Mouse (Mus musculus): ENCODE results near the gene Tns1. TPM values are rescaled to one million over a fixed set of nuclear protein-coding genes. Genes with fewer than 3 reads are reported as not detected.

Tns1 gene
- total RNA-seq, 2 experiments from 2014 or later = 20.0 to 20.5 TPM

DNA sequence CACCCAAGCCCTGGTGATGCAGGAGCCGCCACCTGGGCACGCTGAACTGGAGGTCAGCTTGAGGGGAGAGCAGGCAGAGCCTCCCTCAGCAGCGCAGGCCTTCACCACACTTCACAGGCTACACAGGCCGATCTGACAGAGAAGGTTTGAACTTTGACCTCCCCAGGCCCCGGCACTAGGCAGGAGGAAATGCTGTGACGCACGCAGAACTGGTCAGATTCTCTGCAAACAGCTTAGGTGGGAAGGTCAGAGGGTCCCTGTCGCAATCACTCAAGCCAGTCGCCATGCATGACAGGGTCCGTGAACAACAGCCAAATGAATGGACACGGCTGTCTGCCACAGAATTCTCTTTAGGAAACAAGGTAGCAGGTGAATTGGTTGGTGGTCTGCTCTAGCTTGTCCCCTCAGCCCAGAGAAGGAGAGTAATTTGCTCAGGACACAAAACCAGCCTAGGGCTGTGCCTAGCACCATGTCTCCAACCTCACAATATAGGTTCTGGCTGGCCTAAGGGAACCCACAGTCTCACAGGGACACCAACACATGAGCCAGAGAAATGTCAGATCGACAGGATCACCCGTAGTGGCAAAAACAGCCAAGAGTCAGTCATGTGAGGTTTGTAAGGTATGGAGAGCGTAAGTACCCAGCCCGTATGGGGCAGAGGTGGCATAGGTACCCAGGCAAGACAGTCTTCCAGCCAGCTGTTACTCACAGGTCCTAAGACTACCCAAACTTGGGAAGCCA lies 194.9 kb downstream of the Tns1 start:
- ATAC-seq (replicated peaks; ENCODE audit: low FRiP score, poor library complexity, severe bottlenecking) = no peak

DNA sequence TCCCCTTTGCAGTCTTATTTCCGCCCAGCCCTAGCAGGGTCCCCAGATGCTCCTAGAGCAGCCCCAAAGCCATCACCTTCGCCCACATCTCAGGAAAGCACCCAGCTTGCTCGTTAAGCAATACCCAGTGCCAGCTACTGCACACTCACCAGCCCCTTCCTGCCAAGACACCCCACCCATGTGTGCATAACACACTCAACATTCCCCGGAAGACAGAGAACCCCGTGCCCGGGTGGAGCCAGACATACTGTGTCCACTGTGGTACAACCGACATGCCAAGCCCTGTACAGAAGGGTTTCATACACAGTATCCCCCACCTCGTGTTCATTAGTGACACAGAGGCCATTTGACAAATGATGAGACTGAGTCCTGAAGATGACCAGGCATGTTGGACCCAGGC lies 195.9 kb downstream of the Tns1 start:
- ATAC-seq (replicated peaks; ENCODE audit: low FRiP score, poor library complexity, severe bottlenecking) = no peak

DNA sequence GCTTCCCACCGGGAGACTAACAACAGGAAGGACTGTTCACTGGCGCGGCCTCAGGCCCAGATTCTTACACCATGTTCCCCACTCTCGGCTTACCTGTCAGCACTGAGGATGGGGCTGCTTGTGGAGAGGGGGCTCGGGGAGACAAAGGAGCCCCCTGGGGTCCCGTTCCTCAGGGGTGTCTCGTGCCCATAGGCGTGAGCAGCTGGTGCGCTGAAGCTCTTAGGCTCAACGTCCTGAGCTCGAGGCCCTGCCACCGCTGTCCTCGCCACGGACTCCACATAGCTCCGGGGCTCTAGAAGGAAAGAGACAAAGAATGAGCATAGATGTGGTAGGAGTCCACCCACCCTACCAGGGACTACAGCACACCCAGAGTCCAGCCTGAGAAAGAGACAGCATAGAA lies 196.4 kb downstream of the Tns1 start:
- no peak for ATAC-seq (replicated peaks; ENCODE audit: low FRiP score, poor library complexity, severe bottlenecking)

DNA sequence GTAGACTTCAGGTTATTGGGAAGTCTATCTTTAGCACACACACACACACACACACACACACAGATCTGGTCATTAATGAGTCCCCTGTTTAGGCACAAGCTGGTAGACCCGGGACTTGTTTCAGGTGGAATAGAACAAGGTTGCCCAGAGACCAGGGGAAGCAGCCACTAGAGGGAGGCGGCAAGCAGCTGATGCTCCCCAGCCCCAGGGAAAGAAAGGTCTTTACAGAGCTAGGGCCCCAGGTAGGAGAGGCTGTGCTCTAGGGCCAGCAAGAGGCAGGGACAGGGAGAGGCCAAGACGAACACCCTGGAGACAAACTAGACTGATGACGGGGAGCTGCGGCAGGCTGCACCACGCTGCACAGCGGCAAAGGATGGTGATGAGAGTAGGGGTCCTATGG lies 198.0 kb downstream of the Tns1 start:
- no peak for ATAC-seq (replicated peaks; ENCODE audit: low FRiP score, poor library complexity, severe bottlenecking)

DNA sequence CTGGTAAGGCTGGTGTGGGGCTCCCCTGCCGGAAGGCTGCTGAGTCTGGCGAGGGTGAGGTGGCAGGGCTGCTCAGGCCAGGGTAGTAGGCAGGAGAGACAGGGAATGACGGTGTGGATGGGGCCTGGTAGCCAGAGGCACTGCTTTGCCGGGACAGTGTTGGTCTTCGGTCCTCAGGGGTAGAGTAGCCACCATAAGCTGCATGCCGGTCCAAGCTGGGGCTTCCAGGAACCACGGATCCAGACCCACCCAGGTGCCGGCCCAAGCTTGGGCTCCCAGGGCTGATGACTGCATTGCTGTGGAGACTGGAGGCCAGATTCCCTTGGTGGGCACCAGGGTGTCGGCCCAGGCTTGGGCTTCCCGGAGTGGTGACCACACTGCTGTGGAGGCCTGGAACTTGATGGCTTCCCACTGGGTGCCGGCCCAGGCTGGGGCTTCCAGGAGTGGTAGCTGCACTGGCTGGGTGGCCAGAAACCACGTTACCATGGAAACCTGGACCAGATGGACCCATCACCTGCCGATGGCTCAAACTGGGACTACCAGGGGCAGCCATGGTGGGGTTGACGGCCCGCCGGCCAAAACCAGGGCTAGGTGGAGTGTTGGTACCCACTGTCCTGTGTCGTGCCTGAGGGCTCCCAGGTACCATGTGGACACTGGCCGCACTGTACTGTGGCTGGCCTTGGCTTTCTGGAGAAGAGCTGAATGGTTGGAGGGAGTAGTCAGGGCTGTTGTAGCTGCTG lies 199.2 kb downstream of the Tns1 start:
- ATAC-seq (replicated peaks; ENCODE audit: low FRiP score, poor library complexity, severe bottlenecking) = no peak

DNA sequence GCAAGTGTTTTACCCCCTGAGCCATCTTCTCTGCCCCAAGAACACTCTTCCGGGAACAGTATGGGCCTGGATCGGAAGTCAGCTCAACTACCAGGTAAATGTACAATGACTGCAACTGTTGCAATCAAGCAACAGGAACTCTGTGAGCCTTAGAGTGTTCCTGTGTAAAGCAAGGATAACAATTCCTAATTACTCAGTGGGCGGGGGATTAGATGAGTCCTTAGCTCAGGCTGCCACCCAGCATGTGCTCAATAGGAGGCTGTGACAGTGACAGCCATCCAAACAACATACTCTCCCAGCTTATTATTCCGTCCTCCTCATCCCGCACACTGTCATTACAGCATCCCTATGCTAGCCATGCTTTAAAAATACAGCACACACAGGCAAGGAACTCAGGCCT lies 200.0 kb downstream of the Tns1 start:
- ATAC-seq (replicated peaks; ENCODE audit: low FRiP score, poor library complexity, severe bottlenecking) = no peak

DNA sequence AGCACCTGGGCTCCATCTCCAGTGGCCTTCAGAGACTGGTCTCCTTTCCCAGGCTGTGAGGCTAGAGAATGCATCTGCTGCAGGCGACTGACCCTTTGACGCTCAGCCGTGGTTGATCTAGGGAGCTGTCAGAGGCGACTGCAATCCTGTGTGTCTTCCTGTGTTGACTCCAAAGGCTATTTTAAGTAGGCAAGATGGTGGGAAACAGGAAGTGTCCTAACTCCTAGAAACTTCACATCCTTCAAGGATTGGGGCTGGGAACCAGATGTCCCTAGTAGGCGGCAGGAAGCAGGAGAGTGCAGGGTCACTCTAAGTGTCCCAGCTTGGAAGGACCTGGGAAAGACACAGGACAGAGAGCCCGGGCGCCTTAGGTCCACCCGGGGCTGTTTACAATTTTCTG lies 201.1 kb downstream of the Tns1 start:
- ATAC-seq (replicated peaks; ENCODE audit: low FRiP score, poor library complexity, severe bottlenecking) = no peak

DNA sequence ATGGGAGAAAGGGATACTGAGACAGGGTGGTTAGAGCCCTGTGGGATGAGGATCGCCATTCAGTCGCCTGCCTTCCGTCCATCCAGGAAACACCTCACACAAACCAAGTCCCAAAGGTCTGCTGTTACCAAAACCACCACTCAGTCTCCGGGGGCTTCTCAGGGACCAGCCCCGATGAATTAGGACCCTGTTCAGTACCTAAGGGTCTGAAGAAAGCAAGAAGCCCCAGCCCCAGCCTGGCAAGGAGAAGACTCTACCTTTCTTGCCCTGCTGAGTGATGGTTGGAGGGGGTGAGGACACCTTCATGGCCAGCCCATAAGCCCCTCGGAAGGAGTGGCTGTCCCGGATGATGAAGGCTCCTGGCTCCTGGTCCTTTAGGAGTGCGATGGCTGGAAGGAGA lies 203.5 kb downstream of the Tns1 start:
- ATAC-seq (replicated peaks; ENCODE audit: low FRiP score, poor library complexity, severe bottlenecking) = no peak

DNA sequence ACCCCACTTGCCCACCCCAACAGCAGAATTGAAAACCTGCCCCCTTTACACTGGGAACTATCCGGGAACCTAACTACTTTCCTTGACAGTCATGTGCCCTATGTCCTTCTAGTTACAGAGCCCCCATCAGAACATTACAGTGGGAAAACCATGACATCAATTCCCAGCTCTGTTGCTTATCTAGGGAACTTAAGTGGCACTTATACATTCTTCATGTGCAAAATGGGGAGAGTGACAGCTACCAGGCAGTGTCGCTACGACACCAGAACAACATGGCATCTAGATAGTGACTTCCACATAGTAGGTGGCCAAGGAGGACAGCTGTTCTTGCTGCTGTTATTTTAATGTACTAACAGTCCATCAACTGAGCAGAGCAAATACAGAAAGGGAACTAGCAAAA lies 204.3 kb downstream of the Tns1 start:
- ATAC-seq (replicated peaks; ENCODE audit: low FRiP score, poor library complexity, severe bottlenecking) = no peak

DNA sequence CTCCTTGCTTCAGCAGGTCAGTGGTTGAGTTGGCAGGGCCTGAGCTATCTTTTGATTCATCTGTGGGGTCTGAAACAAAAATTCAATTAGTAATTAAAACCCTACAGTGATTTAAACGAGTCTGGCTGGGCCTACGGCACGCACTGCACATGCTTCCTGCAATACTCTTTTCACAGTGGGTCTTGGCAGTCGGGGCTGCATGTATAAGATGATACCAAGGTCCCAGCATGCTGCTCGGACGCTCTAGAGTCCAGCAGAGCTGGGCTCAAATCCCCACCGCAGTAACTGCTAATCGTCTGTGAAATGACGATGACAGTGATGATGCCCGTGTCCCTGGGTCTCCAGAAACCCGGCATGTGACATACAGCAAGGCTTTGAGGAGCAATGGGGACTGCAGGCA lies 206.2 kb downstream of the Tns1 start:
- ATAC-seq (replicated peaks; ENCODE audit: low FRiP score, poor library complexity, severe bottlenecking) = no peak

DNA sequence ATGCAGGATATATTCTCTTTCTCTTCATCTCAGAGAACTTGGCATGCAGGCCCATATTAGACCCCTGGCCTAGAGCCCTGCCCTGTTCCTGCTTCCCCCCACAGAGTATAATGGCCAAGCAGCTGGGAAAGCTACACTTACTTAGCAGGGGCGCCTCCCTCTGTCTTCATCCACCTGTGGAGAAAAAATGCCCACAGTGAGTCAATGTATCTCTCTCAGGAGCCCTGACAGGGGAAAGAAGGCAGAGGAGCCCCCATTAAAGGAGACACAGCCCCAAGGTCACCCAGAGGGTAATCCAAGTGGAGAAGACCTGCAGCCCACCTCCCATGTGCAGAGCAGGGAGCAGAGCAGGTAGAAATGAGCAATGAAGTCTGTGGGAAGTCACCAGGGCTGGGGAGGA lies 208.0 kb downstream of the Tns1 start:
- ATAC-seq (replicated peaks; ENCODE audit: low FRiP score, poor library complexity, severe bottlenecking) = no peak

DNA sequence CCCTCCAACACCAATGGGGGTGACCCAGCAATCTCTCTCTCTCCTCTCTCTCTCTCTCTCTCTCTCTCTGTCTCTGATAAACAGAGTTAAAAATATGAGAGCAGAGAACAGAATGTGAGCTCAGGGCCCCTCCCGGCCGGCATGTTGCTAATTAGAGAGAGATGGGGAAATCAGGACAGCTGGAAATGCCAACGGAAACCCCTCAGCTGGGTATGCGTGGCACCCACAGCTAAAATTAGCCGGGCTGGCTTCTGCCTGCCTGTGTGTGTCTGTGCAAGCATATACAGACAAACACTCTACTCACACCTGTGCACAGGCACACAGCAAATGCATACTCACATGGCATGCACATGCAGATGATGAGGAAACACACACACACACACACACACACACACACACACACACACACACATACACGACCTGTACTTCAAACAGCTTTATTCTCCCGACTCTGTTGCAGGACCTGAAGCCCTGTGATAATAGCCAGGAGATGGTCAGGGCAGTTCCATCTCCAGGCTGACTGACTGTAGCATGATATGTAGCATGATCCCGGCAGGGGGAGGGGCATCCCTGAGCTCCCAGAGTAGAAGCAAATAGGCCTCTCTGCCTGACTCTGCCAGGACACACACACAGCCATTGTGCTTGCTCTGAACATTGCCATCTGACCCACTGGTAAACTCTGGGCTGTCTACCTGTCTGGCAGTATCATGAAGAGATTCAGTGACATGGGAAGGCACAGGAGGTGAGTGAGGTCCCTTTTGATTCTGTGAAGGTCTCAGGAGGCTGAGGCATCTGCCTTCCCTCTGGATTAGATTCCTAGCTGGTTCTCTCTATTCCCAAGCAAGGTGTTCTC lies 208.8 kb downstream of the Tns1 start:
- no peak for ATAC-seq (replicated peaks; ENCODE audit: low FRiP score, poor library complexity, severe bottlenecking)

DNA sequence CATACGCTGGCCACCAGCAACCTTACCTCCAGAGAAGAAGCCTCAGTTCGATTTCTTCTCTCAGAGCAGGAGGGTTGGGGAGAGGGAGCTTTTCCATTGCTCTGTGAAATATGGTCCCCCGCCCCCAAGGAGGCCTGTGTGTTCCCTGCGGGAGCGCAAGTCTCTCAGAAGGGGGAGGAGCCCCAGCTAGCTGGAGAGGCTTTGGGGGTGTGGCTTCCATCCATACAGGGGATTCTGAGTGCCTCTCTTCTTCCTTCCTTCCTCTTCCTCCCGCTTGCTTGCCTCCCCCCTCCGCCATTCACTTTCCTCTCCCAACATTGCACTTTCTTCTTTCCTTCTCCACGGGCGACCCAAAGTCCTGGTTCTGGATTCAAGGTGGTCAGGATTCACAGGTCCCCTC lies 210.2 kb downstream of the Tns1 start:
- no peak for ATAC-seq (replicated peaks; ENCODE audit: low FRiP score, poor library complexity, severe bottlenecking)

DNA sequence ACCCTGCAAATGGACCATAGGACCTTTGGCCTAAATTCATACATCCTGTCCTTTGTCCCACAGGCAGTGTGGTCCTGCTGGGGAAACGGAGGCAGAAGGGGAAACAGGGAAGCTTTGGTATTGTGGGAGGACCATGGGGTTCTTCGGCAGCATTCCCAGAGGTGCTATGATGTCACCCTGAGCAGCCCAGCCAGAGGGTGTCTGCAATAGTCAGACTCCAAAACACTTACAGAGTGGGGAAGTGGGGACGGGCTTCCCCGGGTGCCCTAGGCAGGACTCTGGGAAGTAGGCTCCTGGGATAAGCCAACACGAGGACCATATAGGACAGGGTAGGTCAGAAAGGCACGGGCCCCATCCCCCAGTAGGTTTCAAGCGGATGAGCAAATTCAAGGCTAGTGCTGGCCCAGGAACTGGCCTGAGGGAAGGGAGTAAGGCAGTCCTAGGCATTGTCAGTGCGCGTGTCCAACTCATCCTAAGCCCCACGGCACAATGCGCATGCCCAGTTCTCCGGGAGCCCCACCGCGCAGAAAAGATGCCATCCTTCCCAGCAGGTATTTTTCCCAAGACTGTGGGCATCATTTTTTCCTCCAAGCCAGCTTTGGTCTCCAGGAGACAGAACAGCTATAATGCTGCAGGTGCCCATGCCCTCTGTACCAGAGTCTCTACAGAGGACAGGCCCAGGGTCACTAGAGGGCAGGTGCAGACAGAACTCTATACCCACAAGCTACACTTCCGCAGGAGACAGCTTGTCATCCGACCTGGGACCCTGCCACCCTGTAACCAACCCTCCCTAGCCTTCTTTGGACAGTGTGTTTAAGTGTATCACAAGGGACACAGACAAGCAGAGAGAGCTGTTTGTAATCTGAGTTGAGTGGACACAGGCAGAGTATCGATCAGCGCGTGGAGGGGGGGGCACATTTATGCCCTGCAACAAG lies 210.9 kb downstream of the Tns1 start:
- no peak for ATAC-seq (replicated peaks; ENCODE audit: low FRiP score, poor library complexity, severe bottlenecking)

DNA sequence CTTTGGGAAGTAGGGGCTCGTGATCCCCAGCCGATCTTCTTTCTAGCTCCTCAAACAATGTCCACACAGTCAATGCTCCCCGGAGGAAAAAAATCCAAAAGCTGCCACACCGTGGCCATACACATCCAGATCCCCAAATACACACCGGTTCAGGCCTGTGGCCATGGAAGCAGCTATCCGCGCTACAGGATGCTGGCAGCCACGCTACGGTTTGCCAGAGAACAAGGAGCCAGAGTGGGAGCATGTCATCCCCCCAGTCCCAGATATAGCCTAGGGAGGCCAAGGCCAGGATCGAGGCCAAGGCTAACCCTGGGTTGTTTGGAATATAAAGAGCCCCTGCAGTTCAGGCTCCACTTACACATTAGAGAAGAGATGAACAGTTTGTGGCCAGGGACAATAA lies 211.8 kb downstream of the Tns1 start:
- ATAC-seq (replicated peaks; ENCODE audit: low FRiP score, poor library complexity, severe bottlenecking) = no peak

DNA sequence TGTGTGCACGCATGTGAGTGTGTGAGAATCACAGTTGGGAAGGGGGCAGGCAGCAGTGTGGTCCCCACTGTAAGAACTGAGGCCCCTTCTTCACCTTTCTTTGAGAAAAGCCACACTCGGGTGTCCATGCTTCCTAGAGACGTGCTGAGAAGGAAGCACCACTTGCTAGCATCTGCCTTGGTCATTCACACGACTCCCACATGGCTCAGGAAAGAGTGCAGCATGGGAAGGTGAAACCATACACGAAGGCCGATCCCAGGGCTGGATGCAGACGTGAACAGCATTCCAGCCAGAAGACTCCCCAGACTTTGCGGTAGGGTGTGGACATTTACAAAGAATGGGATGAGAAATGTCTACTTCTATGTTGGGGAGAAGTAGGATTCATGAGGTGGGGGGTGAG lies 212.3 kb downstream of the Tns1 start:
- no peak for ATAC-seq (replicated peaks; ENCODE audit: low FRiP score, poor library complexity, severe bottlenecking)

DNA sequence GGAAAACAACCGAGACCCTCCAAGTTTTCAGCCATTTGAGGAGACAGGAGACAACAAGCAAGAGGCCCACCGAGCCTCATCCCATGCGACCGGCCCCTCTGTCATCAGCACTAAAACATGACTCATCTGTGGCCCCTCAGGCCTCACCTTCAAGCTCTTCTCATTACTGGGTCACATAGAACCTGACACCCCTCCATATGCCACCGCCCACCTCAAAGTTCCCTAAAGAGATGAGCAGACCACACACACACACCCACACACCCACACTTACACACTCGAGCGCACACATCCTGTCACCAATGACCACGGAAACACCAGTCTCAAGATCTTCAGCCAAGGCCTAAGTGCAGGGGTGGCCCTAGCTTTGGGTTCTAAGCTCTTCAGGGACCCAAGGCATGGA lies 213.5 kb downstream of the Tns1 start:
- no peak for ATAC-seq (replicated peaks; ENCODE audit: low FRiP score, poor library complexity, severe bottlenecking)

DNA sequence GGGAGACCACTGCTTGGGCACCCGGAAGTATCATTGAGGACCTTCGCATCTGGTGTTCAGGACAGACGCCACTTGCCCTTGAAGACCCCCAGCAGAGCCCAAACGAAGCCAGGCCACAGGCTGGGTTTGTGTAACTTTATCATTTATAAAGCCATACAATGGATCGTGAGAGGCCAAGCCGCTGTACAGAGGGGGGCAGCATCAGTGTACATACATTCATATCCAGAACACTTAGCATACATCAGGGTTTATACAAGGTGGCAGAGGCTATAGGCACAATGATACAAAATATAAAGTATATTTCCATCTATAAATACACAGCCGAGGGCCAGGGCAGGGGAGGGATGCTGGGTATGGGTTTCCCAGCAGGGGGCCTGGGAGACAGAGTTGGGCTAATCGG lies 214.1 kb downstream of the Tns1 start:
- no peak for ATAC-seq (replicated peaks; ENCODE audit: low FRiP score, poor library complexity, severe bottlenecking)

DNA sequence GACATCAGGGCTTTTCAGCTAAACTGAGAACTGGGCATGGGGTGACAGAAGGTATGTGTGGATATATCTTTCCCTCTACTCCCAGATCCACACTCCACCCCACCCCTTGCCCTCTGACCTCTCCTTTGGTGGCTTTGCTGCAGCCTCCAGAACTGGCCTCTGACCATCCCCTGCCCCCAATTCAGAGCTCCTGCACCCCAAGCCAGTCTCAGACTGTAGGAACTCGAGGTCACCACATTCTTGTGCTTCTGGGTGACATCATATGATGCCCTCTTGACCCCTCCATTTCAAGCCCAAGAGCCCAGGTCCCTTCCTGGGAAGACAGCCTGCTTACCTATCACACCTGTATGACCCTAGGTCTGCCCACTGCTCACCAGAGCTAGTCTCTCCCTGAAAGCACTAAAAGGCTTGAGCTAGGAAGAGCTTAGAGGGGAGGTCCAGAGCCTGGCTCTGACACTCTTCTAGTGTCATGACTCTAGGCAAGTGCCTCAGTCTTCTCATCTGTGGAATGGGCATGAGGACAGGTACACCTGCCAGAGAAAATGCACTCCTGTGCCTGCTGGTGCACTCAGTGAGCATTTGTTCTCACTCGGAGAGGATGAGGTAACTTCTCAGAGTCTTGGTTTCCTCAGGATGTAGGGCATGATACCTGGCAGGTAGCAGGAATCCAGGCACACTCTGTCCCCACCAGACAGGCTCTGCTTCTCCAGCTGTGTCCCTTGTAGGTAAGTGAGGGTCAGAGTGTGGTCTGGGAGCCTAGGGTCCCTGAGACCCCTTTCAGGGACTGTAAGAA lies 214.9 kb downstream of the Tns1 start:
- no peak for ATAC-seq (replicated peaks; ENCODE audit: low FRiP score, poor library complexity, severe bottlenecking)
